Mouse (Mus musculus) midbrain, embryonic 11.5 days (tissue): ENCODE measurements around the gene Actn1. TPM values are rescaled to one million over a fixed set of nuclear protein-coding genes. Genes with fewer than 3 reads are reported as not detected.
A peak's percentile ranks its signal among the peaks of the same experiment; 100 is the strongest.
"Not testable (repeated sequence)": the region's sequence is repeated elsewhere in the genome, so short reads cannot be mapped to it uniquely, and the experiment has no call there.

Source experiments
- ATAC-seq: fragments of 200-750 bp; cut with Nextera tagmentation; 2 replicates; pipeline ENCODE4 v1.8.0; 2017; ENCODE audit warnings: moderate TSS enrichment, moderate library complexity; ENCODE audit not compliant: low FRiP score
- DNase-seq: peaks from one replicate; pipeline ENCODE4 v3.0.0; 2015; ENCODE audit warnings: low spot score; ENCODE audit errors: missing footprints
- H3K27ac ChIP-seq: fragments of 300-500 bp; sonication (generic); 2 replicates; pipeline ENCODE4 v1.5.1; 2014; ENCODE audit warnings: low read depth, low read length
- H3K27me3 ChIP-seq: fragments of 300-500 bp; sonication (generic); 2 replicates; pipeline ENCODE4 v1.6.1; 2014; ENCODE audit warnings: mild to moderate bottlenecking, low read length, moderate library complexity, mixed read lengths; ENCODE audit not compliant: control insufficient read depth, insufficient read depth
- H3K36me3 ChIP-seq: fragments of 300-500 bp; sonication (generic); 2 replicates; pipeline ENCODE4 v1.6.1; 2014; ENCODE audit warnings: mild to moderate bottlenecking, low read length, moderate library complexity, mixed read lengths; ENCODE audit not compliant: control insufficient read depth, insufficient read depth
- H3K4me1 ChIP-seq: fragments of 300-500 bp; sonication (generic); 2 replicates; pipeline ENCODE4 v1.6.1; 2014; ENCODE audit warnings: low read length; ENCODE audit not compliant: control insufficient read depth, insufficient read depth
- H3K4me2 ChIP-seq: fragments of 300-500 bp; sonication (generic); 2 replicates; pipeline ENCODE4 v1.6.1; 2014; ENCODE audit warnings: mild to moderate bottlenecking, moderate library complexity
- H3K4me3 ChIP-seq: fragments of 300-500 bp; sonication (generic); 2 replicates; pipeline ENCODE4 v1.5.1; 2014; ENCODE audit warnings: low read depth, low read length
- H3K9ac ChIP-seq: fragments of 300-500 bp; sonication (generic); 2 replicates; pipeline ENCODE4 v1.6.1; 2014; ENCODE audit warnings: low read length
- H3K9me3 ChIP-seq: fragments of 300-500 bp; sonication (generic); 2 replicates; pipeline ENCODE4 v1.6.1; 2016; ENCODE audit warnings: low read length; ENCODE audit not compliant: control insufficient read depth
- WGBS: fragments of 180-500 bp; shearing (Covaris S2); extraction: QIAGEN DNeasy Blood & Tissue Kit; methylation state at CpG from one replicate; pipeline ENCODE4 v1.1.7; 2014; 5-methylcytosine and 5-hydroxymethylcytosine counted together
- polyA plus RNA-seq: library from polyadenylated mRNA; unstranded; fragments of >200 nt; fragmentation: Nextera tagmentation; extraction: Ambion mirVana; gene quantifications from 2 replicates; pipeline ENCODE4 v1.2.1, GENCODE M21; 2014

Actn1 gene
- polyA plus RNA-seq, 1 experiment from 2014 or later = 19.9 TPM

GRCm38 (mm10) chr12:80285890-80286289, 25.7 kb upstream of the Actn1 start:
- H3K4me2 ChIP-seq = no peak overlapping the region
- no peak overlapping the region for H3K27ac ChIP-seq
- H3K36me3 ChIP-seq = no peaks in the 10 kb centered on the region
- no peak for ATAC-seq
- H3K9me3 ChIP-seq = no peaks in the 10 kb centered on the region
- H3K9ac ChIP-seq = no peak overlapping the region
- 78% methylated on average over 5 of the region's 5 CpGs for WGBS
- H3K4me3 ChIP-seq = no peak overlapping the region
- no peak for DNase-seq
- H3K4me1 ChIP-seq = no peaks in the 10 kb centered on the region; the same call in 1 of the 2 replicates
- no peaks in the 10 kb centered on the region for H3K27me3 ChIP-seq

- WGBS = 80% methylated on average over 2 of the region's 2 CpGs
- H3K9me3 ChIP-seq, H3K27me3 ChIP-seq, DNase-seq, H3K4me2 ChIP-seq, H3K4me3 ChIP-seq, H3K4me1 ChIP-seq, H3K9ac ChIP-seq, H3K27ac ChIP-seq, H3K36me3 ChIP-seq, ATAC-seq: not testable (repeated sequence)
These were observed 24.1 kb upstream of the Actn1 start for GRCm38 (mm10) chr12:80284251-80284650.

GRCm38 (mm10) chr12:80278866-80279265, 18.7 kb upstream of the Actn1 start:
- WGBS = 90% methylated on average over 10 of the region's 10 CpGs

GRCm38 (mm10) chr12:80277428-80277827, 17.3 kb upstream of the Actn1 start:
- no peaks in the 10 kb centered on the region for H3K27me3 ChIP-seq
- no peak overlapping the region for H3K4me3 ChIP-seq
- no peaks in the 10 kb centered on the region for H3K36me3 ChIP-seq
- WGBS = 87% methylated on average over 7 of the region's 8 CpGs
- DNase-seq (no peak), ATAC-seq (no peak)
- no peak overlapping the region for H3K9ac ChIP-seq
- no peak overlapping the region for H3K27ac ChIP-seq
- H3K9me3 ChIP-seq = no peaks in the 10 kb centered on the region
- H3K4me2 ChIP-seq = no peak overlapping the region
- peaks cover 8% of the 10 kb centered on the region; the same call in 1 of the 2 replicates for H3K4me1 ChIP-seq

More at GRCm38 (mm10) chr12:80278866-80279265, 18.7 kb upstream of the Actn1 start:
- no peak for ATAC-seq
- Histone ChIP-seq H3K27me3 (no peaks in the 10 kb centered on the region), H3K36me3 (no peaks in the 10 kb centered on the region), H3K9me3 (no peaks in the 10 kb centered on the region), H3K9ac (no peak overlapping the region), H3K4me2 (no peak overlapping the region), H3K27ac (no peak overlapping the region), H3K4me3 (no peak overlapping the region), H3K4me1 (peaks cover 5% of the 10 kb centered on the region; the same call in 1 of the 2 replicates)
- DNase-seq = peak; percentile 37

- DNase-seq (no peak), ATAC-seq (no peak)
- Histone ChIP-seq H3K9ac (no peak overlapping the region), H3K9me3 (no peaks in the 10 kb centered on the region), H3K4me3 (no peak overlapping the region), H3K4me2 (no peak overlapping the region), H3K4me1 (peaks cover 6% of the 10 kb centered on the region; the same call in 1 of the 2 replicates), H3K27ac (no peak overlapping the region), H3K36me3 (no peaks in the 10 kb centered on the region), H3K27me3 (no peaks in the 10 kb centered on the region)
- WGBS = 84% methylated on average over 5 of the region's 5 CpGs
These were observed 15.1 kb upstream of the Actn1 start for GRCm38 (mm10) chr12:80275187-80275820.

GRCm38 (mm10) chr12:80273020-80273686, 13.0 kb upstream of the Actn1 start:
- H3K4me3 ChIP-seq = no peak overlapping the region
- H3K27ac ChIP-seq = no peak overlapping the region
- DNase-seq (peak; percentile 91), ATAC-seq (peak; percentile 82)
- no peaks in the 10 kb centered on the region for H3K36me3 ChIP-seq
- no peaks in the 10 kb centered on the region for H3K27me3 ChIP-seq
- no peak overlapping the region for H3K9ac ChIP-seq
- 17% methylated on average over 10 of the region's 10 CpGs for WGBS
- H3K4me2 ChIP-seq = peak overlapping the region; percentile 16; the same call in 1 of the 2 replicates
- peaks cover 5% of the 10 kb centered on the region; the same call in 1 of the 2 replicates for H3K4me1 ChIP-seq
- H3K9me3 ChIP-seq = no peaks in the 10 kb centered on the region

GRCm38 (mm10) chr12:80271806-80272205, 11.6 kb upstream of the Actn1 start:
- H3K4me3 ChIP-seq = no peak overlapping the region
- H3K9me3 ChIP-seq = no peaks in the 10 kb centered on the region
- no peak overlapping the region for H3K4me2 ChIP-seq
- ATAC-seq (no peak), DNase-seq (no peak)
- no peak overlapping the region for H3K9ac ChIP-seq
- H3K4me1 ChIP-seq = peaks cover 5% of the 10 kb centered on the region; the same call in 1 of the 2 replicates
- no peaks in the 10 kb centered on the region for H3K36me3 ChIP-seq
- 29% methylated on average over 5 of the region's 5 CpGs for WGBS
- H3K27ac ChIP-seq = no peak overlapping the region
- H3K27me3 ChIP-seq = no peaks in the 10 kb centered on the region

GRCm38 (mm10) chr12:80270924-80271323, 10.8 kb upstream of the Actn1 start:
- 15% methylated on average over 3 of the region's 3 CpGs for WGBS
- no peak for ATAC-seq
- Histone ChIP-seq H3K4me3 (no peak overlapping the region), H3K36me3 (no peaks in the 10 kb centered on the region), H3K27me3 (no peaks in the 10 kb centered on the region), H3K9ac (no peak overlapping the region), H3K4me2 (no peak overlapping the region), H3K27ac (no peak overlapping the region), H3K4me1 (peaks cover 5% of the 10 kb centered on the region; the same call in 1 of the 2 replicates), H3K9me3 (no peaks in the 10 kb centered on the region)
- peak; percentile 84 for DNase-seq

- DNase-seq (no peak), ATAC-seq (no peak)
- Histone ChIP-seq H3K4me1 (peaks cover 5% of the 10 kb centered on the region; the same call in 1 of the 2 replicates), H3K9me3 (no peaks in the 10 kb centered on the region), H3K27me3 (no peaks in the 10 kb centered on the region), H3K36me3 (no peaks in the 10 kb centered on the region), H3K4me2 (no peak overlapping the region), H3K4me3 (no peak overlapping the region), H3K27ac (no peak overlapping the region), H3K9ac (no peak overlapping the region)
- 89% methylated on average over 2 of the region's 2 CpGs for WGBS
These were observed 9.1 kb upstream of the Actn1 start for GRCm38 (mm10) chr12:80269303-80269702.
